Mouse (Mus musculus): ENCODE results near the gene Nat14.

DNA sequence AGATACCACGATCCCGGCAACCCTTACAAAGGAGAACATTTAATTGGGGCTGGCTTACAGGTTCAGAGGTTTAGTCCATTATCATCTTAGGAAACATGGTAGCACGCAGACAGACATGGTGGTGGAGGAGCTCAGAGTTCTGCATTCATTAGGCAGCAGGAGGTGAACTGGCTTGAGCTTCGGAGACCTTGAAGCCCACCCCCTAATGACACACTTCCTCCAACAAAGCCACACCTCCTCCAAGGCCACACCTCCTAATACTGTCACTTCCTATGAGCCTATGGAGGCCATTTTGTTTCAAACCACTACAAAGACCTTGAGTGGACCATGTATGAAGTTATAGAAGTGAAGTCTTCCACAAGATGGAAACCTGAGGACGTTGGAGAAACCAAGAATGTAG, 9.6 kb upstream of the Nat14 start:
- TF ChIP-seq POLR2A (IDR thresholded peaks at IDR 0.05; ENCODE audit: control insufficient read depth, extremely low read depth, insufficient read depth, low read length, poor library complexity): no peak
- no peak for TF ChIP-seq CTCF (IDR thresholded peaks at IDR 0.05; ENCODE audit: borderline replicate concordance, control insufficient read depth, extremely low read depth, insufficient read depth, low read length, poor library complexity)

Data from thymus, adult 2 months (tissue).